Mouse (Mus musculus) G1E (cell line): ENCODE measurements around the gene Uap1.
"Not testable (repeated sequence)": the region's sequence is repeated elsewhere in the genome, so short reads cannot be mapped to it uniquely, and the experiment has no call there.

Source experiments
- CTCF ChIP-seq: IDR thresholded peaks from 2 replicates; pipeline ENCODE4 v1.5.1; 2012; ENCODE audit warnings: low read depth, low read length, inconsistent platforms, mixed read lengths
- GATA1 ChIP-seq: IDR thresholded peaks from 2 replicates; pipeline ENCODE4 v1.6.1; 2012; ENCODE audit warnings: borderline replicate concordance, low read length, inconsistent platforms, mixed read lengths
- POLR2AphosphoS5 ChIP-seq: IDR thresholded peaks from 2 replicates; pipeline ENCODE4 v1.6.1; 2012; ENCODE audit warnings: low read depth, low read length, inconsistent platforms; ENCODE audit not compliant: insufficient replicate concordance

DNA sequence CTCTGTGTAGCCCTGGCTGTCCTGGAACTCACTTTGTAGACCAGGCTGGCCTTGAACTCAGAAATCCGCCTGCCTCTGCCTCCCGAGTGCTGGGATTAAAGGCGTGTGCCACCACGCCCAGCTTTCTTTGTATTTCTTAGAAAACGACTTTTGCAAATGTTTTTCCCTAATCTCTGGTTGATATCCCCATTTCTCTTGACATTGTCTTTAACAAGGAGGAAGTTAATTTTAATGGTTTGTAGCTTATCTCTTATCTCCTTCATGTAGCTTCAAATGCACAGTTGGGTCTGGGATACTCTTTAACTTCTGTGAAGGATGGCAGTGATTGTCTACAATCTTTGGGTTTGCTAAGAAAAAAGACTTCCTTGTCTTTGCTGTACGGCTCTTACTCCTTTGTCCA lies 71.9 kb downstream of the Uap1 start:
- TF ChIP-seq CTCF, GATA1, POLR2AphosphoS5: not testable (repeated sequence)
